8 mouse cellular contexts compared by ENCODE assay signal in the genomic region with DNA sequence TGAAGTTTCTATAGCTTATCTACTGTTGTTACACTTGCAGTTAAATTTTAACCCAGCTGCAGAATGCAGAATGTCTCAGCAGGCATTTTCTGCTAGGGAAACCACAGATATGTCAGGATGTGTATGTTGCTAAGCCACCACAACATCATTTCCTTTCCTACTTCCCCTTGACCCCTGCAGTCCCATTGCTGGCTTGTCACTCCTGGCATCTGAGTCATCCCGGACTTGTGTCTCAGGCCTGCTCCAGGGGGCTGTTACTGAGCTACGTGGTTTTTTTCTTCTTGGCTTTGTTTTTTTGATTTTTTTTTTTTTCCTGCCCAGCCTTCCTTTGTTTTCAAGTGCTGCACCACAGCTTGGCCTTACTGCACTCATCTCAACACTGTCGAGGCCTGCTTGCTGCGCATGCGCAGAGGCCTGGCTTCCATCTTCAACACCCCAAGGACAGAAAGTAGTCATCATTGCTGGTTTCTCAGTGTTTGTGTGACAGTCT. TPM values are rescaled to one million over a fixed set of nuclear protein-coding genes. Genes with fewer than 3 reads are reported as not detected.
DNase-seq lines count a peak whose midpoint lies in the region; ATAC-seq lines count a peak whose summit lies in the region.

No protein-coding gene starts in this region.

- no peak overlapping the region for H3K4me2 ChIP-seq in kidney, embryonic 14.5 days (replicated peaks; ENCODE audit: low read depth, low read length)

- 51% methylated on average over 5 of the region's 5 CpGs for WGBS in kidney, embryonic 14.5 days

- no peaks in the 10 kb centered on the region for H3K27me3 ChIP-seq in kidney, embryonic 14.5 days (ENCODE audit: control insufficient read depth, insufficient read depth, low read length)

- no peak overlapping the region for H3K9ac ChIP-seq in kidney, embryonic 14.5 days (ENCODE audit: low read depth, low read length)

- peak; percentile 56; the same call in 1 of the 2 replicates for ATAC-seq in kidney, embryonic 14.5 days (ENCODE audit: low FRiP score, low TSS enrichment)
- peak; percentile 90 for ATAC-seq in megakaryocyte, adult 5-6 weeks (ENCODE audit: poor library complexity, severe bottlenecking)

- DNase-seq in ovary, adult 18-20 months (ENCODE audit: low spot score), result peak; percentile 17
- DNase-seq in ovary, postnatal 10 days (ENCODE audit: low spot score), result no peak
- peak; percentile 99 for DNase-seq in heart, adult 11 months
- DNase-seq in thymus, postnatal 10 days (ENCODE audit: low spot score in 2 of 2), result peak; percentile 32 to 51
- DNase-seq in cerebellum, postnatal 25 days, result no peak
- DNase-seq in right cerebral cortex, postnatal 36 days (ENCODE audit: low spot score in 2 of 2), result no peak

- no peak overlapping the region for H3K4me3 ChIP-seq in kidney, embryonic 14.5 days (ENCODE audit: low read length)

- no peaks in the 10 kb centered on the region for H3K36me3 ChIP-seq in kidney, embryonic 14.5 days (ENCODE audit: control insufficient read depth, insufficient read depth, low read length)

- peaks cover 10% of the 10 kb centered on the region for H3K4me1 ChIP-seq in kidney, embryonic 14.5 days (ENCODE audit: control insufficient read depth, insufficient read depth, low read length)

- peak overlapping the region; percentile 7; the same call in 1 of the 2 replicates for H3K27ac ChIP-seq in kidney, embryonic 14.5 days (ENCODE audit: low read depth, low read length)

- no peaks in the 10 kb centered on the region for H3K9me3 ChIP-seq in kidney, embryonic 14.5 days (ENCODE audit: control insufficient read depth, low read length)

RNA-seq across cellular contexts. Expression of a gene that starts 46.4 kb away (rescaled TPM):
- polyA plus RNA-seq in kidney, embryonic 14.5 days (2014; fragmentation: Nextera tagmentation; extraction: Ambion mirVana), result 33.1 and 44.1 TPM in 2 replicates
- 20.2 and 21.3 TPM in 2 replicates for total RNA-seq in megakaryocyte, adult 5-6 weeks (2015)
- total RNA-seq in megakaryocyte, adult 5-6 weeks (2017), result 25.6 and 27.7 TPM in 2 replicates

Comparison
In these comparisons a context has a peak if more than half of its experiments do, and no peak if none do; other contexts are left out.
1. DNase-seq: peak in ovary, adult 18-20 months (single experiment), heart, adult 11 months (single experiment) and thymus, postnatal 10 days (2 of 2); none in ovary, postnatal 10 days (single experiment), cerebellum, postnatal 25 days (0 of 2) and right cerebral cortex, postnatal 36 days (0 of 2).